Mouse (Mus musculus) liver, embryonic 12.5 days (tissue): ENCODE data around the gene Mbnl1. TPM values are rescaled to one million over a fixed set of nuclear protein-coding genes. Genes with fewer than 3 reads are reported as not detected.
"Not testable (repeated sequence)": the region's sequence is repeated elsewhere in the genome, so short reads cannot be mapped to it uniquely, and the experiment has no call there.

ENCODE experiments used
- ATAC-seq: fragments of 200-750 bp; cut with Nextera tagmentation; 2 replicates; pipeline ENCODE4 v1.8.0; 2017; ENCODE audit warnings: moderate number of reproducible peaks, mild to moderate bottlenecking, moderate library complexity
- H3K27ac ChIP-seq: fragments of 300-500 bp; sonication (generic); 2 replicates; pipeline ENCODE4 v1.5.1; 2016; ENCODE audit warnings: mild to moderate bottlenecking
- H3K27me3 ChIP-seq: fragments of 300-500 bp; sonication (generic); replicated peaks from 2 replicates; pipeline ENCODE4 v1.6.1; 2016; ENCODE audit warnings: mild to moderate bottlenecking, moderate library complexity
- H3K36me3 ChIP-seq: fragments of 300-500 bp; sonication (generic); 2 replicates; pipeline ENCODE4 v1.6.1; 2016; ENCODE audit warnings: mild to moderate bottlenecking, moderate library complexity
- H3K4me1 ChIP-seq: fragments of 300-500 bp; sonication (generic); 2 replicates; pipeline ENCODE4 v1.6.1; 2016
- H3K4me2 ChIP-seq: fragments of 300-500 bp; sonication (generic); 2 replicates; pipeline ENCODE4 v1.6.1; 2016; ENCODE audit warnings: mild to moderate bottlenecking, moderate library complexity
- H3K4me3 ChIP-seq: fragments of 300-500 bp; sonication (generic); 2 replicates; pipeline ENCODE4 v1.5.1; 2016; ENCODE audit warnings: mild to moderate bottlenecking, moderate library complexity
- H3K9ac ChIP-seq: fragments of 300-500 bp; sonication (generic); 2 replicates; pipeline ENCODE4 v1.6.1; 2016; ENCODE audit warnings: mild to moderate bottlenecking, moderate library complexity
- H3K9me3 ChIP-seq: fragments of 300-500 bp; sonication (generic); replicated peaks from 2 replicates; pipeline ENCODE4 v1.6.1; 2016; ENCODE audit warnings: mild to moderate bottlenecking, moderate library complexity
- WGBS: fragments of 180-500 bp; shearing (Covaris S2); methylation state at CpG from one replicate; pipeline ENCODE4 v1.1.7; 2016; ENCODE audit not compliant: insufficient replicate concordance; 5-methylcytosine and 5-hydroxymethylcytosine counted together
- polyA plus RNA-seq: library from polyadenylated mRNA; unstranded; fragments of >200 nt; fragmentation: Nextera tagmentation; extraction: Ambion mirVana; gene quantifications from 2 replicates; pipeline ENCODE4 v1.2.1, GENCODE M21; 2016

Mbnl1 gene
- 169 and 171 TPM in 2 replicates for polyA plus RNA-seq

DNA sequence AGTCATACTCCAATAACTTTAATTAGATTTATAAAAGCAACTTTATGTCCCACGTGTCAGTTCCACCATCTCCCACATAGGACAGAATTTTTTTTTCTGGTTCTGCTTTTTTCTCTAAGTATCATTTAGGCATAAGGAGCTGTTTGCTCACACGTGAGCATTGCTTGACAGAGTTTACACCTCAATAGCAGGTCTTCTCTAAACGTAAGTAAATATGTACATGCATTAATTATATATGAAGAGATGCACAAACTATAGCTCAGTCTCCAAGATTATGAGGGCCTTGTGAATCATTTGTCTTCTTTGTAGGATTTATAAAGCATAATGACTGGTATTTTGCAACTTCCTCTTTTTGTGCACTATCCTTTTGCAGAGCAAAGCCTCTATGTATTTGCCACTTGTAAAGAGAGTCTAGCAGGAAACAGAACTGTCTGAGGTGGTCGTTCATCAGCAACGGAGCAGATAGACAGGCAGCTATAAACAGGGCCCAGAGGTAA is at the start of gene Mbnl1:
TSS of gene Mbnl1 (plus strand) at position 150 of the 497 bp plus-strand sequence.
- Histone ChIP-seq H3K9ac (peak within 1 kb of the TSS; percentile 70), H3K27me3 (no peaks in the 10 kb centered on the region), H3K4me3 (peak within 1 kb of the TSS; percentile 47), H3K36me3 (no peaks in the 10 kb centered on the region), H3K4me1 (peaks cover 36% of the 10 kb centered on the region), H3K4me2 (peak within 1 kb of the TSS; percentile 69), H3K27ac (peak within 1 kb of the TSS; percentile 94), H3K9me3 (no peaks in the 10 kb centered on the region)
- ATAC-seq: peak; percentile 53
- 9% methylated on average over 5 of the region's 5 CpGs for WGBS

DNA sequence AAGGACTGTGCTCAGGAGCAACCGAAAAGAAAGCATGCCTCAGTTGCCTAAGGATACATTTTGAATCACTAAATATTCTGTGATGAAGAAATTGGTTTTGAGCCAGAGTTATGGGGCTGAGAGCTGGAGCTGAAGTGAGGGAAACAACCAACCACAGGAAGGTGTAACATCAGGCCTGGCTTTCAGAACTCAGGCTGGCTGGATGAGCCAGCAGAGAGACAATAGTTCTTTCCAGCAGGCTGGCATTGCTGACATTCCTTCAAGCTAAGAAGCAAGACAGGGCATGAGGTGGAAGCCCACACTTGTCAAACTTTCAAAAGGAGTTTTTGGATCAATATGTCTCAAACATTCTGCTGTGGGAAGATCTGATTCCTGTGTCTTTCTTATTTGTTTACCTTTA is 48.5 kb upstream of the Mbnl1 start:
- Histone ChIP-seq H3K4me3 (no peak overlapping the region), H3K4me2 (no peak overlapping the region), H3K9me3 (no peaks in the 10 kb centered on the region), H3K36me3 (no peaks in the 10 kb centered on the region), H3K27me3 (no peaks in the 10 kb centered on the region), H3K9ac (no peak overlapping the region), H3K27ac (0 out of 2 replicates have a peak overlapping the region, but pooled peaks have one; percentile 25), H3K4me1 (peaks cover 20% of the 10 kb centered on the region)
- WGBS: 83% methylated on average over 1 of the region's 1 CpGs
- ATAC-seq: no peak

DNA sequence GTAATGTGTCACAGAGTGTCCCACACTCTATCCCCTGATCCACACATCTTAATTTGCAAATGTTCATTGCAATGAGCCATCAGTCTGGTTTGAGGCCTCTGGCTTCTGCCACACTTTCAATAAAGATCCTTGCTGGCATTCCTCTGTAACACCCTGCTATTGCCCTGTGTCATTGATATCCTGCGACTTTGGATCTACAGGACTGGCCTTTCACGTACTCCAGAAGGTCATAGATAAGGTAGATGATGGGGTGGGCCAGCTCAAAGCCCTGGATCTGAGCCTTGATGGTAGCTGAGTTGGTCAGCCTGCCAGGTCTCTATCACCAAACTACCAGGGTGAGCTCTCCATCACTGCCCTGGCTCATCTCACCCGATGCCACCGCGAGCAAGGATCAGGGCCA is 43.6 kb upstream of the Mbnl1 start:
- H3K27me3 ChIP-seq: no peaks in the 10 kb centered on the region
- 0 out of 2 replicates have a peak, but pooled peaks have one; percentile 13 for ATAC-seq
- no peak overlapping the region for H3K4me2 ChIP-seq
- no peaks in the 10 kb centered on the region for H3K36me3 ChIP-seq
- no peak overlapping the region for H3K4me3 ChIP-seq
- H3K4me1 ChIP-seq: peaks cover 2% of the 10 kb centered on the region; the same call in 1 of the 2 replicates
- no peak overlapping the region for H3K27ac ChIP-seq
- no peaks in the 10 kb centered on the region for H3K9me3 ChIP-seq
- 81% methylated on average over 5 of the region's 5 CpGs for WGBS
- H3K9ac ChIP-seq: no peak overlapping the region

DNA sequence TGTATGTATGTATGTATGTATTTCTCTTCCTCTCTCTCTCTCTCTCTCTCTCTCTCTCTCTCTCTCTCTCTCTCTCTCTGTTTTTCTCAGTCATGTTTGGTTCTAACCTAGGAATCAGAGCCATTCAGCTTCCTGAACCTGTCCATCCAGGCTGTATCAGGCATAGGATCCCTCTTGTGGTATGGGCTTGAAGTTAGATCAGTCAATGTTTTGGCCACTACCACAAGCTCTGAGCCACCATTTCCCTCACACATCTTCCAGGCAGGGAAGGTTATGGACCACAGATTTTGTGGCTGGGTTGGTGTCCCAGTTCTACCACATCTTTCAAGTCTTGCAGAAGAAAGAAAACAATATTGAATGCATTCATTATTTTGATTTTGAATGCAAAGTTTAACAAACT is 35.4 kb upstream of the Mbnl1 start:
- Histone ChIP-seq H3K4me3 (no peak overlapping the region), H3K27ac (no peak overlapping the region), H3K9ac (no peak overlapping the region), H3K27me3 (no peaks in the 10 kb centered on the region), H3K4me2 (no peak overlapping the region), H3K4me1 (no peaks in the 10 kb centered on the region), H3K9me3 (no peaks in the 10 kb centered on the region), H3K36me3 (no peaks in the 10 kb centered on the region)
- ATAC-seq: no peak

DNA sequence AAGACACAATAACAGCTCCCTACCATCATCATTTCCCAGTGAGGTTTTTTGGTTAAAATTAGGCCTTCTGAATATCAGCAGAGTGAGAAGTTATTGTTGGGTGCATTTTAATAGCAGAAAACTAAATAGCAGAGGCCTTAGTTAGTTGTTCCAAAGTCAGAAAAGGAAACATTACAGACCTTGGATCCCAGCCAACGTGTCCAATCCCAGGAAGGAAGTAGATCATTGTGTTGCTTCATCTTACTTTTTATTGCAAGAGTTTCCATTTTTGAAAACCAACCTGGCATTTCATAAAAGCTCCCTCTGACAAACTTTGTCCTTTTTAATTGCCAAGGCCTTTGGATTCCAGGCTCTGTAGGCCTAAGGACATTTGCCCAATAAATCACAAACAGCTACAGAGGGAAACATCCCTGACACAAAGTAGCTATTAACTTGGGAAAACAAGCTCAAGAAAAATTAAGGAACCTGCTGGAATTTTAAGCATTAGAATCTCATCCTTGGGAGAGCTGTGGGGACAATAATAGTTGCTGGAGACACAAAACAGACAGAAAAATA is 34.9 kb upstream of the Mbnl1 start:
- H3K4me1 ChIP-seq: no peaks in the 10 kb centered on the region

GRCm38 (mm10) chr3:60438715-60439114 is 33.9 kb upstream of the Mbnl1 start:
- H3K27ac ChIP-seq: no peak overlapping the region
- no peak overlapping the region for H3K4me3 ChIP-seq
- H3K36me3 ChIP-seq: no peaks in the 10 kb centered on the region
- no peaks in the 10 kb centered on the region for H3K9me3 ChIP-seq
- no peaks in the 10 kb centered on the region for H3K4me1 ChIP-seq
- no peak overlapping the region for H3K9ac ChIP-seq
- no peak for ATAC-seq
- no peak overlapping the region for H3K4me2 ChIP-seq
- H3K27me3 ChIP-seq: no peaks in the 10 kb centered on the region
- WGBS: 72% methylated on average over 1 of the region's 1 CpGs

More for the DNA sequence above, 34.9 kb upstream of the Mbnl1 start:
- Histone ChIP-seq H3K27ac (no peak overlapping the region), H3K4me2 (no peak overlapping the region), H3K36me3 (no peaks in the 10 kb centered on the region), H3K27me3 (no peaks in the 10 kb centered on the region), H3K9me3 (no peaks in the 10 kb centered on the region), H3K4me3 (no peak overlapping the region), H3K9ac (no peak overlapping the region)
- no peak for ATAC-seq
- 47% methylated on average over 1 of the region's 1 CpGs for WGBS

DNA sequence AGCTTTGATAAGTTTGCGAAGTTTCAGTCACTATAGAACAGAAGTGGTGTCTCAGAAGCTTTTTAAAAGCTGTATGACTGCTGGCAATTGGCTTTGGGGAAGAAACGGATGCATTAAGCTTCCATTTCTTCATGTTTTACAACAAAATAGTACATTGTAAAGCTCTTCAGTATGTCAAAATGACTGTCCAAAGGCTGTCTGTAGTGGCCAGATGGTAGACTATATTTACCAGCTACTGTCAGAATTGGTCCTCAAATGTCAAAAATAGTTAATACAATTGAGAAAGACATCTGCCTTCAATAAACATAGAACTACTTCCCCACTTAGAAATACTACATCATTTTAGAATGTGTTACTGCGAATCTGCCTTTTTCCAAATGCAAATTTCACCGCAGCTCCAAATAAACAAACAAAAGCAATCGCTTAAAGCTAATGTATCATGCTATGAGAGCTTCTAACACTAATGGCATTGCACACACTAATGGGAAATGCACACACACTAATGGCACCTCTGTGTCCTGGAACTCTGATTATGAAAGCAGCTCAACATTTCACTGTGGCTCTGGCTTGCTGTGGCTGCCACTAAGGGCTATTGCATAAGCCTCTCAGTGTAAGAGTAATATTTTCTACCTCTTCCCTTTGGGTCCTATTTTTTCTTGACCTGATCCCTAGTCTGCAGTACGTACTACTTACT is 10.7 kb upstream of the Mbnl1 start:
- Histone ChIP-seq H3K4me2 (no peak overlapping the region), H3K4me3 (no peak overlapping the region), H3K4me1 (no peaks in the 10 kb centered on the region), H3K36me3 (no peaks in the 10 kb centered on the region), H3K9me3 (no peaks in the 10 kb centered on the region), H3K27me3 (no peaks in the 10 kb centered on the region), H3K9ac (no peak overlapping the region), H3K27ac (no peak overlapping the region)
- WGBS: 77% methylated on average over 6 of the region's 6 CpGs
- ATAC-seq: no peak

DNA sequence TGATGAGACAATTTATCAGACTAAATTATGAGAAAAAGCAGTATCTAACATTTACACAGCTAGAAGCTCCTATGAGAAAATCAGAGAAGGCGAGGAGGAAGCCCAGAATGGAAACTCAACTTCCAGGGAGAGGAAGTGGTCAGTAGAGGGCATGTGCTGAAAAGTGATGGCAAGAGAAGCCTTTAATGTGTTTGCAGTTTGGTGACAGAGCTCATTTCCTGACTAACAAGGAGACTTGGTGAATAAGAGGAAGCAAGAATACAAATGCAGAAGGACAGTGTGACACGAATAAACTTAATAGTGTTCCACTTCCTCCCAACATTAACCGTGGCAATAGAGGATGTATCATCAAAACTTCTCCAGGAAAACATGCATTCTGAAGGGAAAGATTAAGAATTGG is 4.0 kb upstream of the Mbnl1 start:
- not testable (repeated sequence) for H3K27ac ChIP-seq, H3K9ac ChIP-seq, H3K4me3 ChIP-seq, H3K4me2 ChIP-seq, H3K36me3 ChIP-seq, ATAC-seq, H3K27me3 ChIP-seq, H3K9me3 ChIP-seq
- 22% methylated on average over 2 of the region's 3 CpGs for WGBS
- H3K4me1 ChIP-seq: peaks cover 18% of the 10 kb centered on the region

GRCm38 (mm10) chr3:60469170-60469805 is 3.3 kb upstream of the Mbnl1 start:
- Histone ChIP-seq H3K27ac (peak overlapping the region; percentile 67), H3K4me1 (peaks cover 18% of the 10 kb centered on the region)
- H3K4me3 ChIP-seq, ATAC-seq, H3K27me3 ChIP-seq, H3K4me2 ChIP-seq, H3K9ac ChIP-seq, H3K9me3 ChIP-seq, H3K36me3 ChIP-seq: not testable (repeated sequence)
- WGBS: 25% methylated on average over 2 of the region's 3 CpGs

DNA sequence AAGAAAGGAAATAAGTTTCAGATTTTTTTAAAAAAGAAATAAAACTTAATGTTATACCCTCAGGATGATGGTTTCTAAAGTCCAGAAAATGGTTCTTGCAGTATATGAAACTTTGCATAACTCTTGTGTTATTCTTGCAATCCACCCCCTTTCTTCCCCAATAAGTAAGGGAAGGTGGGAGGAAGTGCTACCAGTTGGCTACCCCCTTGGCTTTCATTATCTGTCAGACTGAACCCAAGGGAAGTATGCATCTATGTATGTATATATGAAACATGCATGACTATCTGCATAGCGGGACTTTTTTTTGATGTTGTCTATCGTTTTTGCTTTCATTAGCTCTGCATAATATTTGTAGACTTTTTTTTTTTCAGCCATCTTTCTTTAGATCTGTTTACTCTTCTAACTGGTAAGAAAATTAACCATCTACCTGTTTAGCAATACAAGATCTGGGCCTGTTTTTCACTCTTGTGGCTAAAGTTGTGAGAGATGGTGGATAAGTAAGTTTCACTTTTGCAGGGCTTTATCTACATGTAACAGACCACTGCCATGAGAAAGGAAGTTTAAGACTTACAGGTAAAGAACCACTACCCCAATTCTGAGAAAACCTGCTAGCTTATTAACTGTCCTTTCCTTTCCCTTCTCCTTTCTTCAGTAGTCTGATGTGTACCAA is 484 bp upstream of the Mbnl1 start:
- peak; percentile 86 for ATAC-seq
- H3K9ac ChIP-seq: peak overlapping the region; percentile 70
- peak overlapping the region; percentile 69 for H3K4me2 ChIP-seq
- no peaks in the 10 kb centered on the region for H3K9me3 ChIP-seq
- peaks cover 35% of the 10 kb centered on the region for H3K4me1 ChIP-seq
- WGBS: 22% methylated on average over 2 of the region's 2 CpGs
- peak overlapping the region; percentile 47 for H3K4me3 ChIP-seq
- peak overlapping the region; percentile 94 for H3K27ac ChIP-seq
- no peaks in the 10 kb centered on the region for H3K36me3 ChIP-seq
- H3K27me3 ChIP-seq: no peaks in the 10 kb centered on the region

DNA sequence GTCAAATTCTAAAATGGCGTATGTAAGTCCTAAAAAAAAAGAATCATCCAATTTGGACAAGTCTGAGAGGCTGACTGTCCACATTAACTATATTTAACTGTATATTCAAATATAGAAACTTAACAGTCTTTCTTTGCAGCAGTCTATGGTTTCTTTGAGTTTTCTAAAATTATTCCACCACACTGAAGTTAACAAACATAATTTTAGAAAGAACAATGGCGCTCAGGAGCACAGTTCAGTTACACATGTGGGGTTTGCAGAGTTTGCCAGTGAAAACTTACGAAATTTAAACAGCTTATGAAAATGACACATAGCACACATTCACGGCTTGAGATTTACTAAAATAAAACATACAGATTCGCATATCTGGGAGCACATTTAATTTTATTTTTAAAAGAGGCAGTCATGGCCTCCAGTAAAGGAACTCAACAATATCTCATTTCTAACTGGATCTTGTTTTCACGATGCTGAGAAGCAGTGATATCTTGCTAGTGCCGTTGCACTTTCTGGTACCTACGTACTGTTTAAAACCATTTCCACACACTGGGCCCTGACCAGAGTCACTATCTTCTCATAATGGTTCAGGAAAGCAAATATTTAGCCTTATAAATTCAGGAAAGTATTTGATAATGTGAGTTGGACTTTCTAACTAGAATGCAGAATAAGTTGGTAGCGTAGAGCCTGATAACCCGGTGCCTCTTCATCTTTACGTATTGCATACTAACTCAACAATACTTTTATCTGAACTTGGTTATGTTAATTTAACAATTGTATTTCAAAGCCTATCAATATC is 1.4 kb downstream of the Mbnl1 start:
- Histone ChIP-seq H3K9me3 (no peaks in the 10 kb centered on the region), H3K27me3 (no peaks in the 10 kb centered on the region), H3K36me3 (no peaks in the 10 kb centered on the region), H3K9ac (peak overlapping the region; percentile 67), H3K4me1 (peaks cover 41% of the 10 kb centered on the region), H3K4me2 (peak overlapping the region; percentile 69), H3K27ac (peak overlapping the region; percentile 81), H3K4me3 (peak overlapping the region; percentile 54)
- peak; percentile 60; the same call in 1 of the 2 replicates for ATAC-seq
- WGBS: 29% methylated on average over 11 of the region's 11 CpGs
